In the genomic region with DNA sequence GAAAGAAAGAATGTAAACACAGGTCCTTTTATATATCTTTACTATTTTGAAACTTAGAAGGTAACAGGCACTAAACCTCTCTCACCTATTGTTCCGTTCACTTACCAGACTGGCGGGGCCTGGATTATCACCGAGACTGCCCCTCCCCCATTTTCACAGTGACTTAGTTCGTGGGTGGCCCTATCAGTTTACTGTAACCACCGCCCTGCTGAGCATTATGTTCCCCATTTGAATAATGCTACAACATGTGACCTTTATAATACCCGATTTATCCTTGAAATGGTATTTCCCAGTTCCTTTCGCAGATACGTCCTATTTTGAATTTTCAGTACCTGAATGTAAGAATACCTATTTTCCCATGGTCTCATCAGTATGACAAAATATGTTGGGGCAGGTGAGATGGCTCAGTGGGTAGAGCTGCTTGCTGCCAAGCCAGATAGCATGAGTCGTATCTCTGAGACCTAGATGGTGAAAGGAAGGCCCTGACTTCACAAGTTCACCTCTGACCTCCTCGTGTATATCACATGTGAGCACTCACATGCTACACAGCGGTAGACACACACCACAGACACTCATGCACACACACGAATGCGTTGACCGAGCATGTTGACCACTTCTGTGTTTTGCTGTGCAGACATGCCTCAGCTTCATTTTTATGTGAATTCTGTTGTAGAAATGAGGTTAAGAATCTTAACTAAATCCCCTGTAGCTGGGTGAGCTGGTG, we compare ENCODE assay signal across 26 mouse cellular contexts. TPM values are rescaled to one million over a fixed set of nuclear protein-coding genes. Genes with fewer than 3 reads are reported as not detected.
"Had no signal": no experiment of that assay in that cellular context is flagged by ENCODE, and none has a peak within 500 bp of the region (broad histone marks: within the 10 kb centered on the region; RNA-seq: fewer than 3 reads in every experiment).

No protein-coding gene starts in this region.

- DNase-seq: liver, postnatal 0 days; lung, adult 2 months; lung, postnatal 14 days; lung, postnatal 36 days; retina, postnatal 1 day; right cerebral cortex, adult 18-20 months; right cerebral cortex, postnatal 25 days; right cerebral cortex, postnatal 4 days; spleen, adult 18-20 months; thymus, adult 18-20 months; thymus, postnatal 14 days; thymus, postnatal 36 days had no signal

- H3K9ac ChIP-seq: liver, postnatal 0 days; lung, embryonic 15.5 days; midbrain, embryonic 13.5 days; midbrain, embryonic 15.5 days; neural tube, embryonic 13.5 days; neural tube, embryonic 15.5 days had no signal

- H3K27ac ChIP-seq: lung, embryonic 15.5 days; macrophage; midbrain, embryonic 13.5 days; midbrain, embryonic 15.5 days; neural tube, embryonic 13.5 days; neural tube, embryonic 15.5 days had no signal

- H3K4me1 ChIP-seq: lung, embryonic 15.5 days; midbrain, embryonic 13.5 days; midbrain, embryonic 15.5 days; neural tube, embryonic 13.5 days; neural tube, embryonic 15.5 days had no signal

- ATAC-seq: liver, postnatal 0 days; lung, postnatal 0 days; midbrain, embryonic 13.5 days; midbrain, embryonic 15.5 days had no signal

- H3K27me3 ChIP-seq: lung, embryonic 15.5 days; megakaryocyte, embryonic 14.5 days; midbrain, embryonic 13.5 days; midbrain, embryonic 15.5 days; neural tube, embryonic 13.5 days; neural tube, embryonic 15.5 days had no signal

- H3K4me2 ChIP-seq: lung, embryonic 15.5 days; midbrain, embryonic 11.5 days; midbrain, embryonic 13.5 days; midbrain, embryonic 15.5 days; neural tube, embryonic 13.5 days; neural tube, embryonic 15.5 days had no signal

- H3K4me3 ChIP-seq: lung, embryonic 15.5 days; megakaryocyte, embryonic 14.5 days; midbrain, embryonic 13.5 days; midbrain, embryonic 15.5 days; neural tube, embryonic 13.5 days; neural tube, embryonic 15.5 days had no signal

- H3K9me3 ChIP-seq: lung, embryonic 15.5 days; megakaryocyte, embryonic 14.5 days; midbrain, embryonic 13.5 days; midbrain, embryonic 15.5 days; neural tube, embryonic 13.5 days; neural tube, embryonic 15.5 days had no signal

RNA-seq across cellular contexts. Expression of gene Slc24a1, which starts 46.3 kb away (rescaled TPM):
- total RNA-seq: megakaryocyte progenitor cell, adult 5-6 weeks; midbrain, postnatal 0 days had no signal
- polyA plus RNA-seq: macrophage; midbrain, embryonic 11.5 days; neural tube, embryonic 11.5 days; small intestine, adult 2 months; stomach, embryonic 14.5 days had no signal
